Mouse (Mus musculus): ENCODE measurements around the gene Hip1r.

DNA sequence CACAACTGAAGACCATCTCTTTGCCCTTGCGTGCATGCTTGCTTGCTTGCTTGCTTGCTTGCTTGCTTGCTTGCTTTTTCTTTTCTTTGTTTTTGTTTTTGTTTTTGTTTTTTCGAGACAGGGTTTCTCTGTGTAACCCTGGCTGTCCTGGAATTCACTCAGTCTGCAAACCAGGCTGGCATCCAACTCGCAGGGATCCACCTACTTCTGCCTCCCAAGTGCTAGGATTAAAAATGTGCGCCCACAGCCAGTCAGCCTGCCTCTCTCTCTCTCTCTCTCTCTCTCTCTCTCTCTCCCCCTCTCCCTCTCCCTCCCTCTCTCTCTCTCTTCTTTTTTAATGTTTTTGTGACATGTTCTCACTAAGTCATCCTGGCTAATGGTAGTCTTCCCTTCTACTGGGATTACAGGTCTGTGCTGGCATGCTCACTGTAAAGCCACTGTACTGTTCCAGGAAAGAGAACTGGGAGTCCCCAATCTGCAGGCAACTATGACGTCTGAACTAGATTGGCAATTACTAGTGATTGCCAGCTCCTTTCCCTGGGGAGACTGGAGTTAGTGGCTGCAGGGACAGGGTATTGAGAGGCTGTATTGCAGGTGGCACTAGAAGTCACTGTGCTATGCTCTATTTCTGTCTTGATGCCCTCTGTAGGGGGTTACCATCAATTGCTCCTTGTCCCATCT is 20.9 kb upstream of the Hip1r start:
- no peak for TF ChIP-seq CTCF (IDR thresholded peaks at IDR 0.05; ENCODE audit: low read depth)
- no peak for TF ChIP-seq EP300 (IDR thresholded peaks at IDR 0.05; ENCODE audit: low read depth)
